Mouse (Mus musculus): Measurements from ENCODE around the gene Unc79. TPM values are rescaled to one million over a fixed set of nuclear protein-coding genes. Genes with fewer than 3 reads are reported as not detected.

Gene Unc79
- polyA plus RNA-seq, 1 experiment from 2014 or later: 8.7 TPM

DNA sequence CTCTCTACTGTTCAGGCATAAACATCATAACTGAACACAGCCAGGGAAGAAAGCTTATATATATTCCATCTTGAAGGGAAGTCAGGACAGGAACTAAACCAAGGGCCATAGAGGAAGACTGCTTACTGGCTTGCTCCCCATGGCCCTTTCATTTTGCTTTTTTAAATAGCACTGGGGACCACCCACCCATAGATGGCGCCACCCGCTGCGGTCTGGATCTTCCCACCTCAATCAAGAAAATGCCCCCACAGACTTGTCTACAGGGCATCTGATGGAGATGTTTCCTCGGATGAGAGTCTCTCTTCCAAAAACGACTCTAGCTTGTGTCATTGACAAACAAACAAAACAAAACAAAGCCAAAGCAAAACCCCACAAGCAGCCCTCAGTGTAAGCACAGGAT is 151.4 kb downstream of the Unc79 start:
- H3K9me3 ChIP-seq: no peaks in the 10 kb centered on the region
- peaks cover 13% of the 10 kb centered on the region for H3K36me3 ChIP-seq (replicated peaks)
- no peak overlapping the region for H3K4me3 ChIP-seq
- H3K9ac ChIP-seq: no peak overlapping the region
- no peak overlapping the region for H3K27ac ChIP-seq
- H3K27me3 ChIP-seq (replicated peaks): no peaks in the 10 kb centered on the region
- H3K4me2 ChIP-seq: no peak overlapping the region
- no peaks in the 10 kb centered on the region for H3K4me1 ChIP-seq
- no peak for ATAC-seq (replicated peaks)
- 65% methylated on average over 5 of the region's 5 CpGs for WGBS

- Histone ChIP-seq H3K27me3 (replicated peaks) (no peaks in the 10 kb centered on the region), H3K4me2 (no peak overlapping the region), H3K27ac (no peak overlapping the region), H3K9ac (no peak overlapping the region), H3K36me3 (replicated peaks) (peaks cover 23% of the 10 kb centered on the region), H3K4me1 (no peaks in the 10 kb centered on the region), H3K9me3 (no peaks in the 10 kb centered on the region), H3K4me3 (no peak overlapping the region)
- WGBS: 62% methylated on average over 2 of the region's 2 CpGs
- no peak for ATAC-seq (replicated peaks)
Measured at GRCm38 (mm10) chr12:103103041-103103440, 154.4 kb downstream of the Unc79 start.

GRCm38 (mm10) chr12:103103601-103104000 is 154.9 kb downstream of the Unc79 start:
- H3K9ac ChIP-seq: no peak overlapping the region
- WGBS: 25% methylated on average over 5 of the region's 5 CpGs

GRCm38 (mm10) chr12:103109301-103109700 is 160.6 kb downstream of the Unc79 start:
- Histone ChIP-seq H3K36me3 (replicated peaks) (peaks cover 53% of the 10 kb centered on the region), H3K4me1 (no peaks in the 10 kb centered on the region), H3K9ac (no peak overlapping the region)

More at GRCm38 (mm10) chr12:103103601-103104000, 154.9 kb downstream of the Unc79 start:
- H3K4me1 ChIP-seq: no peaks in the 10 kb centered on the region
- H3K36me3 ChIP-seq (replicated peaks): peaks cover 29% of the 10 kb centered on the region
- H3K4me2 ChIP-seq: no peak overlapping the region
- ATAC-seq (replicated peaks): no peak
- H3K27ac ChIP-seq: no peak overlapping the region
- H3K4me3 ChIP-seq: no peak overlapping the region
- no peaks in the 10 kb centered on the region for H3K27me3 ChIP-seq (replicated peaks)
- no peaks in the 10 kb centered on the region for H3K9me3 ChIP-seq

GRCm38 (mm10) chr12:103116639-103117038 is 168.0 kb downstream of the Unc79 start:
- H3K4me3 ChIP-seq: no peak overlapping the region
- H3K9me3 ChIP-seq: no peaks in the 10 kb centered on the region
- ATAC-seq (replicated peaks): no peak
- H3K36me3 ChIP-seq (replicated peaks): peaks cover 15% of the 10 kb centered on the region
- H3K9ac ChIP-seq: no peak overlapping the region
- no peaks in the 10 kb centered on the region for H3K4me1 ChIP-seq
- no peak overlapping the region for H3K27ac ChIP-seq
- no peak overlapping the region for H3K4me2 ChIP-seq
- WGBS: 86% methylated on average over 8 of the region's 8 CpGs
- no peaks in the 10 kb centered on the region for H3K27me3 ChIP-seq (replicated peaks)

More at GRCm38 (mm10) chr12:103109301-103109700, 160.6 kb downstream of the Unc79 start:
- no peak overlapping the region for H3K4me2 ChIP-seq
- no peak for ATAC-seq (replicated peaks)
- H3K27me3 ChIP-seq (replicated peaks): no peaks in the 10 kb centered on the region
- WGBS: 92% methylated on average over 7 of the region's 7 CpGs
- no peak overlapping the region for H3K27ac ChIP-seq
- no peaks in the 10 kb centered on the region for H3K9me3 ChIP-seq
- H3K4me3 ChIP-seq: no peak overlapping the region

DNA sequence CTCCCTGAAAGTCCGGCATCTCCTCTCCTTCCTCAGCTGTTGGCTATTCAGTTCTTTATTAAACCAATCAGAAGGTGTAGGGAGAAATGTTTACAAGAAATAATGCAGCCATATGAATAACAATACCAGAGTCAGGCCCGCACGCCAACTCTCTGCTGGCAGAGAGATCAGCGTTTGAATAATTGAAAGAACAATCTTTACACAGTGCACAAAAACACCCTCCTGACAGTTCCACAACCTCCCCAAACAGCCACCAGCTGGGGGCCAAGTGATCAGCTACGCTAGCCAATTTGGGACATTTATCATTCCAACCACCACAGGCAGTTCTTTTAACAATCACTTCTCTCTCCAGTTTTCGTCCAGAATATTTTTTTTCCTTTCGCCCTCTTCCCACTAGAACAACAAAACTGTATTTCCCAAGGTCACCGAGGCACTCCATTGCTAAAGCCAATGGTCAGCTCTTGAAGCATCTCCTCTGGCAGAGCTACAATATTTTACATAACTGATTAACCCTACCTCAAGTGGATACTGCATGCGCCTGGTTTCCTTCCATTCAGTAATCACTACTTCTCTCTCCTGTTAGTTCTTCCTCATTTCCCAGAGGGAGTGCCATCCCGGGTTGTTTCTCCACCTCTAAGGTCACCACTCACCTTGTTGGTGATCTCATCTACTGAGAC is 169.0 kb downstream of the Unc79 start:
- Histone ChIP-seq H3K9ac (no peak overlapping the region), H3K27ac (no peak overlapping the region), H3K4me3 (no peak overlapping the region), H3K4me2 (no peak overlapping the region), H3K9me3 (no peaks in the 10 kb centered on the region), H3K4me1 (no peaks in the 10 kb centered on the region), H3K27me3 (replicated peaks) (no peaks in the 10 kb centered on the region), H3K36me3 (replicated peaks) (peaks cover 21% of the 10 kb centered on the region)
- WGBS: 62% methylated on average over 10 of the region's 10 CpGs
- ATAC-seq (replicated peaks): no peak

- Histone ChIP-seq H3K27ac (no peak overlapping the region), H3K27me3 (replicated peaks) (no peaks in the 10 kb centered on the region), H3K36me3 (replicated peaks) (peaks cover 14% of the 10 kb centered on the region; the same call in 1 of the 2 replicates), H3K9ac (no peak overlapping the region), H3K4me1 (no peaks in the 10 kb centered on the region), H3K4me2 (no peak overlapping the region), H3K9me3 (no peaks in the 10 kb centered on the region), H3K4me3 (no peak overlapping the region)
- WGBS: 74% methylated on average over 5 of the region's 5 CpGs
- ATAC-seq (replicated peaks): no peak
Measured at GRCm38 (mm10) chr12:103121928-103122327, 173.3 kb downstream of the Unc79 start.

- WGBS: 36% methylated on average over 1 of the region's 1 CpGs
- Histone ChIP-seq H3K27ac (no peak overlapping the region), H3K9me3 (no peaks in the 10 kb centered on the region), H3K9ac (no peak overlapping the region), H3K4me1 (no peaks in the 10 kb centered on the region), H3K4me3 (no peak overlapping the region), H3K36me3 (replicated peaks) (peaks cover 21% of the 10 kb centered on the region; the same call in 1 of the 2 replicates), H3K27me3 (replicated peaks) (no peaks in the 10 kb centered on the region), H3K4me2 (no peak overlapping the region)
- ATAC-seq (replicated peaks): no peak
Measured at GRCm38 (mm10) chr12:103123861-103124260, 175.2 kb downstream of the Unc79 start.

GRCm38 (mm10) chr12:103128914-103129313 is 180.3 kb downstream of the Unc79 start:
- 96% methylated on average over 6 of the region's 6 CpGs for WGBS
- H3K27me3 ChIP-seq (replicated peaks): no peaks in the 10 kb centered on the region

GRCm38 (mm10) chr12:103129395-103130248 is 181.0 kb downstream of the Unc79 start:
- Histone ChIP-seq H3K4me1 (no peaks in the 10 kb centered on the region), H3K4me3 (no peak overlapping the region), H3K9ac (no peak overlapping the region), H3K4me2 (no peak overlapping the region), H3K27me3 (replicated peaks) (no peaks in the 10 kb centered on the region), H3K27ac (no peak overlapping the region), H3K9me3 (no peaks in the 10 kb centered on the region), H3K36me3 (replicated peaks) (peaks cover 26% of the 10 kb centered on the region; the same call in 1 of the 2 replicates)
- no peak for ATAC-seq (replicated peaks)
- WGBS: 90% methylated on average over 17 of the region's 17 CpGs

More at GRCm38 (mm10) chr12:103128914-103129313, 180.3 kb downstream of the Unc79 start:
- Histone ChIP-seq H3K36me3 (replicated peaks) (peaks cover 19% of the 10 kb centered on the region; the same call in 1 of the 2 replicates), H3K27ac (no peak overlapping the region), H3K9me3 (no peaks in the 10 kb centered on the region), H3K9ac (no peak overlapping the region), H3K4me2 (no peak overlapping the region), H3K4me3 (no peak overlapping the region), H3K4me1 (no peaks in the 10 kb centered on the region)
- no peak for ATAC-seq (replicated peaks)

DNA sequence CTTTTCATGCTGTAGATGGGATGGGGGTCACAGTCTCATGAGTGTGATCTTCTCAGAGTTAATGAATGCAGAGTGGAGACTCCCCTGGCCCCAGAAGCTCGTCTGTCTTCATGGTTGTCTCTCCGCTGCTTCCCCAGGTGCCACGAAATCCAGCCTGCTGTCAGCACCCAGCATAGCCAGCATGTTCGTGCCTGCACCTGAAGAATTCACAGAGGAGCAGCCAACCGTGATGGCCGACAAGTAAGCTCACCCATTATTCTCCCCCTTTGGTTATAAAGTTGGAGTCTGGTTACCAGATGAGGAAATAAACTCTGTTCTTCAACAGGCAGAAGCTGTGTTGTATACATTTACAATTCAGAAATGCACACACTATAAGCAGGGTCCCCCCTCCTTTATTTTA is 182.8 kb downstream of the Unc79 start:
- no peak for ATAC-seq (replicated peaks)
- no peak overlapping the region for H3K4me2 ChIP-seq
- no peak overlapping the region for H3K4me3 ChIP-seq
- H3K36me3 ChIP-seq (replicated peaks): peaks cover 42% of the 10 kb centered on the region
- 62% methylated on average over 6 of the region's 6 CpGs for WGBS
- no peaks in the 10 kb centered on the region for H3K4me1 ChIP-seq
- no peak overlapping the region for H3K27ac ChIP-seq
- H3K9ac ChIP-seq: no peak overlapping the region
- no peaks in the 10 kb centered on the region for H3K27me3 ChIP-seq (replicated peaks)
- H3K9me3 ChIP-seq: no peaks in the 10 kb centered on the region

GRCm38 (mm10) chr12:103142550-103143010 is 193.9 kb downstream of the Unc79 start:
- no peak for ATAC-seq (replicated peaks)

More at GRCm38 (mm10) chr12:103142550-103143010, 193.9 kb downstream of the Unc79 start:
- Histone ChIP-seq H3K4me2 (no peak overlapping the region), H3K4me1 (0 out of 2 replicates have a peak, but pooled peaks cover 6% of the 10 kb centered on the region), H3K4me3 (no peak overlapping the region), H3K27me3 (replicated peaks) (no peaks in the 10 kb centered on the region), H3K36me3 (replicated peaks) (peaks cover 13% of the 10 kb centered on the region), H3K9me3 (no peaks in the 10 kb centered on the region), H3K9ac (no peak overlapping the region), H3K27ac (no peak overlapping the region)
- 58% methylated on average over 9 of the region's 9 CpGs for WGBS
